Mouse (Mus musculus) T-helper 1 cell (primary cell): ENCODE measurements at regions not wholly inside any gene's neighbourhood (a gene's known extent, or its start where the extent isn't known, plus 50 kb on each side); places are given as distances from the start of the nearest gene placed in this dataset.

Source experiments
- in situ Hi-C: fragments of 300-600 bp; cut with MboI, MseI; formaldehyde crosslinking; loops from one replicate; pipeline ENCODE4 v1.15.1; 2025; ENCODE audit warnings: high pct_unique_total_duplicates

DNA sequence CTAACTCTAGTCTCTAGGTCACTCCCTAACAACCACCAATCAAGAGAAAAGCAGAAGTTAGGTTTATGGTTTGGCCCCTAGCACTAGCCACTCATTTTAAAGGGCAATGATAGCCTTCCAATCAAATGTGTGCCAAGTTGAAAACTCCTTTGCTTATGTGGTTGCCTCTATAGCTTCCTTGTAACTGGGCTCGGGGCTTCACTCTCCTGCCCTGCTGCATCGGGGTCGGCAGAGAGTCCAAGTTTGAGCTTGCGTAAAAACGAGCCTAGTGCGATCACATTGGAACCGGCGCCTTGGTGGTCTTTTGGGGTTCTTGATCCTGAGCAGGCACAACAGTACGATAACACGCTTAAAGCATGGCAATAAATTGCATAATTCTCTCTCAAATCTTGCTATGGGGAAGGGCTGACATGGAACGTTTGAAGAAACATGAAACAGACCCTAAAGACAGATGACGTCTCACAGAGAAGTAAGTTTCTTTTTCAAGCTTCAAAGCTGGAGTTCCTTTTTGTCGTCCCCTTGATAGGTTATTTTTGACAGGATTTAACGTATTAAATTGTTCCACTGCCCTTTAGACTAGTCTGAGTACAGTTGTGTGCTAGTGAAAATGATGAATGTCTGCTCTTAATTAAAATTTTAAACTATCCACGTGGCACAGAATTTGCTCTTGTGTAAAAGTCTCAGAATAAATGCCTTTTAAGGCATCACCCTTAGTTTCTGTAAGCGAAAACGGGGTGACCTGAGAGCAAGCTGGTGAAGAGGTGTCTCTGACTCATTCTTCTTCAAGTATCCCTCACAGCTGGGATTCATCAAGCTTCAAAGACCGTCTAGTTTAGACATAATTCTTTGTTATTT is 52.0 kb downstream of the 4930426L09Rik start:
- in situ Hi-C loops: loop anchor here (10.0 kb wide), 1 partner anchor 1875 kb away; no protein-coding TSS in a partner anchor

DNA sequence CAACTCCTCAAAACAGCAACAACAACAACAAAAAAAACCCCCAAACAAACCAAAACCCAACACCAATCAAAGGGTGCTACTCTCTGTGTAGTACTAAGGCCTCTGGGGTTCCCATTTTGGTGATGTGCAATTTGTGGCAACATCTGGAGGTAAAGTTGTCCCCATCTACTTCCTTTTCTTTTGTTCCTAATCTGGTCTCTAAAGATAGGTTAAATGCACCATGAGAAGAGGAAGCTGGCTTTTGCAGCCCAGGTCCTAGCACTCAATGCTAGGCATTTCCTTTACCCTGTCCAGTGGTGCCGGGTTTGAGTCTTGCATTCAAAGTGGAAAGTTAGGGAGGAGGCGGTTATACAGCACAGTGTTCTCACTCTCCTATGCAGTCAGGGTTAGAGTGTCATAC is 57.4 kb downstream of the 4930426L09Rik start:
- in situ Hi-C loops: loop anchor here (5.0 to 10.0 kb wide), 2 partner anchors 63 to 1869 kb away; no protein-coding TSS in a partner anchor

DNA sequence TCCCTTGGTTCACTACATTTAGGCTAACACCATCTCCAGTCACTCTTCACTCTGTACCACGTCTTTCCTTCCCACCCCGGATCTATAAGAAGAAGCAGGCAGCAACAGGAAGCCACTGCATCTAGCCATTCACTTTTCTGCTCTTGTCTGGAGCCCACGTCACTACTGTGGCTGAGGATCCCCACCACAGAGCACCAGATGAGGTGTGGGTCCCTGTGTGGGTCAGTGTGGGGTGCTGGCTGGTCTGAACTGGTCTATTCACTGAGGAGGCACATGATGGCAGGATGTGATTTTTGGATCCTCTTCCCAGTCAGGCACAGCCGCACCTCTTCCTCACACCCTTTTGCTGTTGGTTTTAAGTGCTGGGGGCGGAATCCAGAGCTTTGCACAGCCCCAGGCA is 59.7 kb downstream of the 4930426L09Rik start:
- in situ Hi-C loops: loop anchor here (5.0 to 10.0 kb wide), 2 partner anchors 66 to 1867 kb away; no protein-coding TSS in a partner anchor

DNA sequence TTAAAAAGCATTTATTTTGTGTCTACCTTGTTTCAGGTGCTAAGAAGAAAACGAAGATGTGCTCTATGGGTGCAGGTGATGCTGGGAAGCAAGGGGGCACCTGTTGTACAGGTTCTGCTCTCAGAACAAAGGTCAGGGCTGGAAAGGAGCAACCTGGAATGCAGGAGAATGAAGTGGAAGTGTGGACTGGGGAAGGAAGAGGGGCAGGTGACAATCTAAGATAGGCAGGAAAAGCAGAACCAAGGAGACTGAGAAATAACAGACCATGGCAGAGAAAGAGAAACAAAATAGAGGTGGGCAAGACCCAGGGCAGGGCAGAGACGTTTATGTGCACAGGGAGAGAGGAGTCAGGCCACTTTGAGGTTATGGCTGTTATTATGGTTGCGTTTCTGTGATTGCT is 60.6 kb downstream of the 4930426L09Rik start:
- in situ Hi-C loops: loop anchor here (5.0 to 10.0 kb wide), 2 partner anchors 66 to 1866 kb away; no protein-coding TSS in a partner anchor

DNA sequence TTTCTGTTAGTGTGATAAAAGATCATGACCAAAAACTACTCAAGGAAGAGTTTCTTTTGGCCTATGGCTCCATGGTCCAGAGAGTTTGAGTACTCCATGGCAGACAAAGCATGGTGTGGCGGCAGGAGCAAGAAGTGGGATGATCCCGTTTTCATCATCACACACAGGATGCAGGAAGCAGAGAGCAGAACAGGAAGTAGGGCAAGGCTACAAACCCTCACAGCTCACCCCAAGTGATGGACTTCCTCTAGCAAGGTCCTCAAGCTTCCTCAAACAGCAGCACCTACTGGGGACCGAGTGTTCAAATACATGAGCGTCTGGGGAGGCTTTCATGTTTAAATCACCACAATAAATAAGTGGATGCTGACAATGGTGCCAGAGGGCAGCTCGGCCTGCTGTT is 61.1 kb downstream of the 4930426L09Rik start:
- in situ Hi-C loops: loop anchor here (5.0 to 10.0 kb wide), 2 partner anchors 67 to 1866 kb away; no protein-coding TSS in a partner anchor

DNA sequence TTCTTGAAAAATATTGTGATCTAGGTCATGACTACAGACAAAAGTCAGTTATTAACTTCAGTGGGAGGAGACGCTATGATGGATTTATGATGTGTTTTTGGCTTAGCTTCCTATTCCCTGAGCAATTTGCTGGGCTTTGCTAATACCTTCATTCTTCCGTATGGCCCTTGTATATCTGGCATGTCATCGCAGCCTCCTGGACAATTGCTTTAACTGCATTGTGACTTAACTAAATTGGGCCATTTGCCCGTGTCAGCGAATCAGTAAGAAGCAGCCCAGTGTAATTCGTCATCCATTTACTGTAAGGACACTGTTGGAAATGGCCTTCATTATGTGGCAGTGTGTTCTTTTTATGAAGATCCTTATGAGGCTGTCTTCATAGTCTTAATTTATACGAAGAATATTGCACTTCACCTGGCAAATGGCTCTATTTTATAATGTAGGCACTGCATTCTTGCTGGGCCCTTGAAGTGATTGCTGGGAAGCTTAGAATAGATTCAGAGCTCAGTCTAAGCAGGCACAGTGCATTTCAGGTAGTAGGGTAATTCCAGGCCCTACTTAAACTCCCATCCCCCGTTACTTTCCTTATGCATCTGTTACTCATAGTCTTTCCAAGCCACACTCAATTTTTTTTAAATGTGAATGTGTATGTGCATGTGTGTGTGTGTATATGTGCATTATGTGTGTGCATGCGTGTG is 62.2 kb downstream of the 4930426L09Rik start:
- in situ Hi-C loops: no loop called here

DNA sequence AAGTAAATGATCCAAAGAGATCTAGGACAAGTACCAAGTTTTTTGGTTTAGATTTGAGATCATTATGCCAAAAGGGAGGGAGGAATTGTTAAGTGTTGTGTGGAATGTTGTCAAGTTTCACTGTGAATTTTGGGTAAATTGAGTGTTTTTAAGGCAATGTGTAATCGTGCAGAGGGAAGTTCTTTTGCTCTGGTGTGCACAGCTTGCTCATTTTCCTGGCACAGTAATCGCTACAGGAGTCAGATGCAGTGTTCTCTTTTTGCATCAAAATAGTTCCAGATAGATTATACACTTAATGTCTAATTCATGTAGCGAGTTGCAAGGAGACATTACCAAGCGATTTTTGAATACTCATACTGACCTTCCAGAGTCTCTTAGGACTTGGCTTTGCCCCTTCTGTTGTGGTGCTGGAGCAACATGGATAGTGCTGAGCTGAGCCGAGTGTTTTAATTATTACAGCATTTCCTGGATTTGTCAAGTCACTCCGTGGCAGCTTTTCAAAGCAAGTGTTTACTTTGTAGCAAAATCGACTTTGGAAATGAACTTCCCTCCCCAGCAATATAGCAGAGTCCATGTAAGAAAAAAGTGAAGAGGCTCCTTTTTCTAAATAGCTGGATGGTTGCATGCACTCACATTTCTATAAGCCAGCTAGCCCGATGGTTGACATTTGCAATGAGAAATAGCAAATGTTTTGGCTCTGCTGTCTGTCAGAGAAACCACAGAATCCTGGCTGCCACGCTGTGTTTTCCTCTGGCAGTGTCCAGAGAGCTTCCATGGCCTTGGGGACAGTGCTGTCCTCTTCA is 66.6 kb downstream of the 4930426L09Rik start:
- in situ Hi-C loops: no loop called here

DNA sequence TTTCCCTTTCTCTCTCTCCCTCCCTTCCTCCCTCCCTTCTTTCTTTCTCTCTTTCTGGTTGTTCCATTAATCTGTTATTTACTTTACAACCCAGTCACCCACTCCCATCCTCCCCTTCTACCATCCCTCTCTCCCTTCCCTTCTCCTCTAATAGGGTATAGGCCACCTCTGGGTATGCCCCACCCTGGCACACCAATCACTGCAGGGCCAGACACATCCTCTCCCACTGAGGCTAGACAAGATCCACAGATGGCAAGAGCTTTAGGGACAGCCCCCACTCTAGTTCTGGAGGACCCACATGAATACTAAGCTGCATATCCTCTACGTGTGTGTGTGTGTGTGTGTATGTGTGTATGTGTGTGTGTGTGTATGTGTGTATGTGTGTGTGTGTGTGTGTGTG is 67.4 kb downstream of the 4930426L09Rik start:
- in situ Hi-C loops: no loop called here

DNA sequence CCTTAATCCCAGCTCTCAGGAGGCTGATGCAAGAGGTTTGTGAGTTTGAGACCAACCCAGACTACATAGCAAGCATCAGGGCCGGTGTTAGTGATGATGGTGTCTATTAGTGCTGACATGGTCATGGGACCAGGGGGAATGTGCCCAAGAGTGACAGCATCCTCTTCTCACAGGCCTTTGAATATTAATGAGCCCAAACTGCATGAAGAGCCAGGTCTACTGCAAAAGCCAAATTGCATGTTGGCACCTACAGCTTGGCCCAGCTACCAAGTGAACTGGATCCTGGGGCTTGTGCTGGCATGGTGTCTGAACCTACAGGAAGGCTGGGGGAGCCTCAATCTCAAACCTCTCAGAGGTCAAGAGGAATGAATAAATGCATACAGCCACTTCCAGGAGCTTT is 70.0 kb downstream of the 4930426L09Rik start:
- in situ Hi-C loops: no loop called here

DNA sequence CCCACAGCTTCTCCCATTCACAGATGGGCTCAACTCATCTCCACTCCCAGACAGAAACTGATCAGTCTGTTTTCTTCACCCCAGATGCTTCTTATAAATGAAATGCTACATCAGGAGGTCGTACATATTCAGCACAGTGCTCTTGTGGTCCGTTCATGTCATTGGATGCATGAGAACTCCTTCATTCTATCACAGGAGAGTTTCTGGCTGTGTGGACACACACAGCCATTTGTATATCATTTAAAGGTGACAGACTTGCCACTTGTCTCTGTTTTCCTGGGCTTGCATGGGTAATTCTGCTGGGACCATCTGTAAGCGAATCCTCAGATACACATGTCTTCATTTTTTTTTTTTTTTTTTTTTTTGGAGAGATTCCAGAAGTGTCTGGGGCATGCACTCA is 85.7 kb downstream of the 4930426L09Rik start:
- in situ Hi-C loops: no loop called here

DNA sequence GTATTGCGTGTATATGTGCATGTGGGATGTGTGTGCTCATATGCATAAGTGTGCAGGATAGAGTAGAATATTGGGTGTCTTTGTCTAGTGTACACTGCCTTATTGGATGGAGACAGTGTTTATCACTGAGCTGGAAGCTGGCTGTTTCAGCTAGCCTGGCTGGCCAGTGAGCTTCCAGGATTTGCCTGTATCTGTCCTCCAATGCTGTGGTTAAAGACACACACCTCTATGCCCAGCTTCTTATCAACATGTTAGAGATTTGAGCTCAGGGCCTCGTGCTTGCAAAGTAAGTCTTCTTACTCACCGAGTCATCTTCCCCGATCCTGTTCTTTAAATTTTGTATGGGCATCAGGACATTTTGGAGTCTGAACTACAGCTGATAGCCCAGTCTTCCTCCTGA is 87.0 kb downstream of the 4930426L09Rik start:
- in situ Hi-C loops: no loop called here

DNA sequence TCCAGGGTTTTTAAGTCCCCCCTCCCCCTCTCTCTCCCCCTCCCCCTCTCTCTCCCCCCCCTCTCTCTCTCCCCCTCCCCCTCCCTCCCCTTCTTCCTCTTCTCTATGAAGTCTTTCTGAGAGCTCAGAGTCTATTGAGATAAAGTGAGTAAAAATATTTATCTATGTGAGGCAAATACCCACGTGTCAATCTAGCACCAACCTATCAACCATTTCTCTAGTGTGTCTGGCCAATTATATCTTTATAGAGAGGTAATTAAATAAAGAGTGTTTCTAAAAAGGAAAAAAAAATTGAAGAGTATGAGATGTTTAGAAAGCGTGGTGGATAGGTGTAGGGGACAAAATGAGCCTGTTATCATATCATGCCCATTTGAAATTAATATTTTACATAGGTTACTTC is 88.0 kb downstream of the 4930426L09Rik start:
- in situ Hi-C loops: no loop called here

DNA sequence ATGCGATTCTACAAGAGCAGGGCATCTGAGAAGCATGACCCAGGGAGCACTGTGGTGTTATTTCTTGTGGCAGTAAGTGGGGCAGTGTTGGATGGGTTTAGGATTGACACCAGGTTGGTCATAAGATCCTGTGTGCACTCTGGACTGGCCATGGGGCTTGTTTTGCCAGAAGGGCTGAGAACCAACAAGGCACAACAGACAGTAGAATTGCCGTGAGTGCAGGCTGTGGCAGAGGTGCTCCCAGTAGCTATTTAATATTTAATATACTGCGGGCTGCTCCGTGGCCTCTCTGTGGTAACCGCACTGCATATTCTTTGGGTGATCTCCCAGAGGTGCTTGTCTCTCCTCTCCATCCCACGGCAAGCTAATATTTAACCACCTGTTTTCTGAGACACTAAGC is 88.5 kb downstream of the 4930426L09Rik start:
- in situ Hi-C loops: no loop called here

DNA sequence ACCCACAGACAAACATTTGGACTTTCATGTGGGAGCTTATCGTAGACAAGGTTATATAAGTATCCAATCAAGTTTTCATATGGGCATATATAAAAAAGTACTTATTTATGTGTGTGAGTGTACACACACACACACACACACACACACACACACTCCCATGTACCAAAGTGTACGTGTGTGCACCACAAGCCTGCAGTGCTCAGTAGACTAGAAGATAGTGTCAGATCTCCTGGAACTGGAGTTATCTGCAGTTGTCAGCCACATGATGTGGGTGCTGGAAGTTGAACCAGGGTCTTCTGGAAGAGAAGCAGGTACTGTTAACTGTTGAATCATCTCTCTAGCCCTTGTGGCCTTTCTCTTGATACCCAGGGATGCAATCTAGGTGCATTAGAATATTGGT is 99.7 kb upstream of the Armc3 start:
- in situ Hi-C loops: no loop called here

DNA sequence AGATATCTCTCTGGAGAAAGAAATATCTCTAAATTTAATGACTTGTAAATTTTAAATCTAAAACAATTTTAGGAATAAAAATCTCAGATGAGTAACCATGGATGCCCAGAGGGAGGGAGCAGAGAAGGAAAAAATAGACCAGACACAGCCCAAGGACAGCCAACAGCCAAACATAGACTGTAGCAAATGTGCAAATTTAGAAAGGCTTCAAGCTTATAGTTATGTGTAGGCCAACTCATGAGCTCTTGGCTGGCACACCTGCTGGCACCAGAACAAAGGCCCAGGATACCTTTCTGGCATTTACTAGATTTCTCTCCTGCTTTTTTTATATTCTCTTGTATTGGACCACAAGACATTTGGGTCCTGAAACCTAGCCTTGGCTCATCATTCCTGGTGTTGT is 90.3 kb upstream of the Armc3 start:
- in situ Hi-C loops: no loop called here

DNA sequence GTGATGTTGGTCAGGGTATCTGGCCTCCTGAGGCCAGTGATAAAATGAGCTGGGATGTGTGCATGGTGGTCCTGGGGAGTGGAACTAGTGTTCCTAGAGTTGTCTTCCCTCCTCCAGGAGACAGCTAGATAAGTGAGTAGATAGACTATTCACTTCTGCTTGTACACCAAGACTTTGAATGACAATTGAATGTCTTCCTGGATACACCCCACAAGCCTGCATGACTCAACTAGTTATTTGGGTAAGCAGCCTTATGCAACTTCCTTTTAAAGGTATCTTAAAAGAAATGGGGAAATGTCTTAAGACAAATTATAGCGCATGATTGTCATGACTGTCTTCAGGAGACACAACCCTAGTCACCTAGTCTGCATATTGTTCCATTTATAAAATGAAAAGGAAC is 79.2 kb upstream of the Armc3 start:
- in situ Hi-C loops: no loop called here

DNA sequence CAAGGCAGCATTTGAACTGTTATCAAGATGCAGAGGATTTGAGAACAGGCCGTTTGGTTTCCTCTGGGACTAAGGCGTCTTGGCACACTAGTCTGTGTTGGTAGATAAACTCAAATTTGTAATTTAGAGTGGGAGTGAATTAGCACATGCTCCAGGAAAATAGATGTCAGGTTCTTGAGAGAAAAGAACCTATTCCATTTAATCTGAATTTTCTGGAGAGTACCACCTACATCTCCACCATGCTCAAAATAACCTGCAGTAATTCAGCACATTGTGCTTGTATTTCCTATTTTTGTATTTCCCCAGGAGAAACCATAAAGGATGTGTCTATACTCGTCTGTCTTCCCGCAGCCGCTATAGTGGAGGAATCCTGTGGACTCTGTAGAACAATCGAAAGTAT is 66.2 kb upstream of the Armc3 start:
- in situ Hi-C loops: no loop called here

DNA sequence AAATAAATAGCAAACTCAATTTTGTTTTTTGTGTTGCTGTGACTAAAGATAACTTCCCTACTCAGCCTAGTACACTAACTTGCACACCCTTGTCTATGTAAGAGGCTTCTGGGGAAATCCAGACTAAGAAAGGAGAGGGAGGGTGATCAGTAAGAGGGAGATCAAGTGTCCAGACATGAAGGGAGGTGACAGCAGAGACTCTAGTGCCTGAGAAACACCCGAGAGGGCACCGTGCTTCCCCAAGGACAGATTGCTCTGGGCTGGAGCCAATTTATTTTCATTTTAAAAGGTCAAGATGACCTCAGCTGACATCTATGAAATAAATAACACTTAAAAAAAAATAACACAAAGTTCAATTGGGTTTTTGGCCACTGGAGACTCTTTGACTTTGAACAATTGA is 56.5 kb upstream of the Armc3 start:
- in situ Hi-C loops: no loop called here

DNA sequence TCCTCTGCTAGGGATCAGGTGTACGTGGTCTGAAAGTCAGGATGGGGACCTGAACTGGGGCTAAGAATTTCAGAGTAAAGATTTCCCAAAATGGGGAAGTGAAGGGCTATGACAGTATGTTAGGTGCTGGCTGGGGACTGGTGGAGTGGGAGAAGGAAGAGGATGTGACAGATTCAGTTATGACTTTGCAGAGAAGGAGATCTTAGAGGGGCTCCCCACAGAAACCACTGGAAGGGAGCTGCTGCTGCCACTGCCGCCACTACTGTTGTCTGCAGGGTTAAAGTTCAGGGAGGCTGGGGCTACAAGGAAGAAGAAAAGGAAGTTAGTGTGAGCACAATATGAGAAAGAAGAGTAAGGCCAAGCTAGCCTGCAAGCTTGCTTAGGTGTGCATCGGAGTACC is 53.7 kb upstream of the Armc3 start:
- in situ Hi-C loops: no loop called here

DNA sequence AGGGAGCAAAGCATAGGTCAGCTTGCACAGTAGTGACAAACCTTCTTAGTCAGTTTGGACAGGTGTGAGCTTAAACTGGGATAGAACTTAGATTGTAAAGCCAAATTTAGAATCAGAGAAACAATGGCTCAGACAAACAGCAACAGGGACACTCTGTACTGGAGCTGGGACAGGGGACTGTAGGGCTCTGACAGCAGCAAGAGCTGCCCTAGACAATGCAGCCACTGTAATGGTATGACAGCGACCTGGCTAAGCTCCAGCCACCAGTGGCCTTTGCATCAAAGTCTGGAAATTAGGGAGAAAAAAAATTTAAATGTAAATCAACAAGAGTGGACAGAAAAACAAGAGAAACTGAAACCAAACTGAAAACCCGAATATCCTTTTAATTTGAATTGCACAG is 53.2 kb upstream of the Armc3 start:
- in situ Hi-C loops: no loop called here

DNA sequence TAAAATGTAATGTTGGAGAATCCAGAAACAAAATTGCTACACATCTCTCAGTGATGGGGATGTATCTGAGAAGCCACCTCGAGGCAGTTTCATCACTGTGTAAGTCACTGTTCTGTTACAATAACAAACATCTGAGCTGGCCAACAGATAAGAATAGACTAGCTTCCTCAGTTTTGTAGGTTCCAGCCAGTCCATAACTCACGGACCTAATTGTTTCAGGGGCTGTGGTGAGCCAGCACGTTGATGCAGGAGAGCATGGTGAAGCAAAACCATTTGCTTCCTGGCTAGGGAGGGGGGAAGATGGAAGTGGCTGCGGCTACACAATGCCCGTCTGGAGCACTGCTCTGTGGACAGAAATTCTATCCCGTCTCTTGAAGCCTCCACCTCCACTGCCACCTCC is 52.8 kb upstream of the Armc3 start:
- in situ Hi-C loops: no loop called here

DNA sequence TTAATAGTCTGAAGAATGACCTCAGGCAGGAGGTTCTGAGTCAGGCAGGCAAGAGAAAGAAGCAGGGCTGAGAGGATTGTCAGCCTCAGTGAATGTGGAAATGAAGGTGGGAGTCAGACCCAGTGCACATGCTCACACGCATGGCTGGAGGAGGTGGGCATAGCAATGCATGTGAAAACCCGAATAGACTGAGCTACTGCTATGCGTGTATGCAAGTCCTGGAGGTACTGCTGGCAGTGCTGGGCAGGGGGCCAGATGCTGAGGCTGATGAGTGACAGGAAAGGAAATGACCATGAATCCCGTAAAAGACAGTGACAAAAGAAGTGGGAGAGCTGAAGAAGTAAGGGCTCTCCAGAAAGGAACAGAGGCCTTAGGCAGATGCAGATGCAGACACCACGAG is 50.3 kb upstream of the Armc3 start:
- in situ Hi-C loops: no loop called here
